19 mouse cellular contexts compared by ENCODE assay signal in genomic region chr12:82093317-82093716, GRCm38 (mm10).
A peak's percentile ranks its signal among the peaks of the same experiment; 100 is the strongest.
DNase-seq lines count a peak whose midpoint lies in the region; ATAC-seq lines count a peak whose summit lies in the region.
"Had no signal": no experiment of that assay in that cellular context is flagged by ENCODE, and none has a peak within 500 bp of the region (broad histone marks: within the 10 kb centered on the region; RNA-seq: fewer than 3 reads in every experiment).

No protein-coding gene starts in this region.

- WGBS in midbrain, embryonic 13.5 days = 28% methylated on average over 7 of the region's 7 CpGs
- 61% methylated on average over 7 of the region's 7 CpGs for WGBS in midbrain, embryonic 10.5 days
- 35% methylated on average over 7 of the region's 7 CpGs for WGBS in forebrain, embryonic 11.5 days
- 14% methylated on average over 7 of the region's 7 CpGs for WGBS in forebrain, embryonic 16.5 days
- 64% methylated on average over 7 of the region's 7 CpGs for WGBS in limb, embryonic 12.5 days

- peak; percentile 50; the same call in 1 of the 2 replicates for ATAC-seq in midbrain, embryonic 13.5 days
- no peak for ATAC-seq in forebrain, embryonic 11.5 days (replicated peaks; ENCODE audit: low FRiP score)
- peak; percentile 45; the same call in 1 of the 2 replicates for ATAC-seq in forebrain, embryonic 16.5 days
- peak; percentile 63; the same call in 1 of the 2 replicates for ATAC-seq in limb, embryonic 12.5 days (ENCODE audit: insufficient number of reproducible peaks, insufficient read depth, low FRiP score, low TSS enrichment, low read depth)
- ATAC-seq: CD4-positive, CD25-positive, alpha-beta regulatory T cell, adult 4 months; intestine, embryonic 16.5 days had no signal

- H3K4me3 ChIP-seq in midbrain, embryonic 13.5 days (replicated peaks) = no peak overlapping the region
- H3K4me3 ChIP-seq in midbrain, embryonic 10.5 days = no peak overlapping the region
- H3K4me3 ChIP-seq in forebrain, embryonic 11.5 days (ENCODE audit: low read depth, low read length) = no peak overlapping the region
- H3K4me3 ChIP-seq in forebrain, embryonic 16.5 days (replicated peaks; ENCODE audit: low read length) = no peak overlapping the region
- no peak overlapping the region for H3K4me3 ChIP-seq in limb, embryonic 12.5 days (replicated peaks)
- H3K4me3 ChIP-seq: heart, embryonic 13.5 days; liver, embryonic 15.5 days; neural tube, embryonic 12.5 days had no signal

- no peaks in the 10 kb centered on the region for H3K27me3 ChIP-seq in midbrain, embryonic 13.5 days
- H3K27me3 ChIP-seq in midbrain, embryonic 10.5 days (ENCODE audit: low read depth, poor library complexity, severe bottlenecking) = no peaks in the 10 kb centered on the region
- no peaks in the 10 kb centered on the region for H3K27me3 ChIP-seq in forebrain, embryonic 11.5 days (ENCODE audit: control insufficient read depth, insufficient read depth, low read length)
- H3K27me3 ChIP-seq in forebrain, embryonic 16.5 days (replicated peaks; ENCODE audit: control insufficient read depth, insufficient read depth, low read length) = no peaks in the 10 kb centered on the region
- no peaks in the 10 kb centered on the region for H3K27me3 ChIP-seq in limb, embryonic 12.5 days
- H3K27me3 ChIP-seq: heart, embryonic 13.5 days; liver, embryonic 15.5 days; neural tube, embryonic 12.5 days had no signal

- DNase-seq in midbrain, embryonic 10.5 days (ENCODE audit: low spot score) = no peak
- DNase-seq in forebrain, embryonic 11.5 days (ENCODE audit: low spot score) = peak; percentile 45
- DNase-seq in thymus, adult 18-20 months = no peak
- DNase-seq in kidney, postnatal 36 days = no peak
- DNase-seq: cerebellum, adult 9-11 months; gastrocnemius, postnatal 36 days; heart, postnatal 4 days; left cerebral cortex, postnatal 4 days; lung, postnatal 36 days; thymus, postnatal 25 days had no signal

- no peak overlapping the region for H3K4me2 ChIP-seq in midbrain, embryonic 13.5 days (replicated peaks)
- H3K4me2 ChIP-seq in forebrain, embryonic 11.5 days (ENCODE audit: low read depth, low read length, severe bottlenecking) = no peak overlapping the region
- no peak overlapping the region for H3K4me2 ChIP-seq in forebrain, embryonic 16.5 days (ENCODE audit: low read length)
- H3K4me2 ChIP-seq in limb, embryonic 12.5 days = no peak overlapping the region
- H3K4me2 ChIP-seq: heart, embryonic 13.5 days; liver, embryonic 15.5 days; neural tube, embryonic 12.5 days had no signal

- no peak overlapping the region for H3K27ac ChIP-seq in midbrain, embryonic 13.5 days
- H3K27ac ChIP-seq in midbrain, embryonic 10.5 days (replicated peaks) = no peak overlapping the region
- no peak overlapping the region for H3K27ac ChIP-seq in forebrain, embryonic 11.5 days (ENCODE audit: low read depth, low read length)
- H3K27ac ChIP-seq in forebrain, embryonic 16.5 days (ENCODE audit: low read length) = no peak overlapping the region
- H3K27ac ChIP-seq in limb, embryonic 12.5 days = peak overlapping the region; percentile 69
- H3K27ac ChIP-seq: heart, embryonic 13.5 days; liver, embryonic 15.5 days; neural tube, embryonic 12.5 days had no signal

- no peaks in the 10 kb centered on the region for H3K36me3 ChIP-seq in midbrain, embryonic 13.5 days
- no peaks in the 10 kb centered on the region for H3K36me3 ChIP-seq in midbrain, embryonic 10.5 days
- no peaks in the 10 kb centered on the region for H3K36me3 ChIP-seq in forebrain, embryonic 11.5 days (ENCODE audit: control insufficient read depth, insufficient read depth, low read length)
- no peaks in the 10 kb centered on the region for H3K36me3 ChIP-seq in forebrain, embryonic 16.5 days (ENCODE audit: control insufficient read depth, insufficient read depth)
- H3K36me3 ChIP-seq in limb, embryonic 12.5 days = no peaks in the 10 kb centered on the region
- H3K36me3 ChIP-seq: G1E; heart, embryonic 13.5 days; liver, embryonic 15.5 days; neural tube, embryonic 12.5 days had no signal

- no peak overlapping the region for H3K9ac ChIP-seq in midbrain, embryonic 13.5 days (replicated peaks)
- H3K9ac ChIP-seq in forebrain, embryonic 11.5 days (ENCODE audit: low read length) = no peak overlapping the region
- no peak overlapping the region for H3K9ac ChIP-seq in forebrain, embryonic 16.5 days (replicated peaks; ENCODE audit: low read depth, low read length)
- H3K9ac ChIP-seq in limb, embryonic 12.5 days (replicated peaks) = no peak overlapping the region
- H3K9ac ChIP-seq: heart, embryonic 13.5 days; liver, embryonic 15.5 days; neural tube, embryonic 12.5 days had no signal

- peaks cover 31% of the 10 kb centered on the region for H3K4me1 ChIP-seq in midbrain, embryonic 13.5 days (replicated peaks)
- H3K4me1 ChIP-seq in midbrain, embryonic 10.5 days = peaks cover 34% of the 10 kb centered on the region
- 0 out of 2 replicates have a peak, but pooled peaks cover 2% of the 10 kb centered on the region for H3K4me1 ChIP-seq in forebrain, embryonic 11.5 days (replicated peaks; ENCODE audit: control insufficient read depth, insufficient read depth, low read length)
- H3K4me1 ChIP-seq in forebrain, embryonic 16.5 days (replicated peaks; ENCODE audit: control insufficient read depth, insufficient read depth, low read length) = peaks cover 6% of the 10 kb centered on the region
- H3K4me1 ChIP-seq in limb, embryonic 12.5 days (replicated peaks) = peaks cover 25% of the 10 kb centered on the region
- H3K4me1 ChIP-seq: liver, embryonic 15.5 days had no signal

- no peaks in the 10 kb centered on the region for H3K9me3 ChIP-seq in midbrain, embryonic 13.5 days
- H3K9me3 ChIP-seq in midbrain, embryonic 10.5 days (replicated peaks) = 0 out of 2 replicates have a peak, but pooled peaks cover 3% of the 10 kb centered on the region
- H3K9me3 ChIP-seq in forebrain, embryonic 11.5 days (ENCODE audit: control insufficient read depth, low read length) = no peaks in the 10 kb centered on the region; the same call in 1 of the 2 replicates
- 0 out of 2 replicates have a peak, but pooled peaks cover 3% of the 10 kb centered on the region for H3K9me3 ChIP-seq in forebrain, embryonic 16.5 days (ENCODE audit: control insufficient read depth, low read length)
- 0 out of 2 replicates have a peak, but pooled peaks cover 3% of the 10 kb centered on the region for H3K9me3 ChIP-seq in limb, embryonic 12.5 days
- H3K9me3 ChIP-seq: liver, embryonic 15.5 days; neural tube, embryonic 12.5 days had no signal
